Mouse (Mus musculus) ES-E14 (cell line): ENCODE measurements at regions not wholly inside any gene's neighbourhood (a gene's known extent, or its start where the extent isn't known, plus 50 kb on each side); places are given as distances from the start of the nearest gene placed in this dataset.
A peak's percentile ranks its signal among the peaks of the same experiment; 100 is the strongest.

Experiments
- DNase-seq: peaks from one replicate; pipeline ENCODE4 v3.0.0-alpha.2; 2013; ENCODE audit warnings: low read depth, low spot score
- H3K27ac ChIP-seq: 2 replicates; pipeline ENCODE4 v1.5.1; 2012; ENCODE audit warnings: low read depth, mild to moderate bottlenecking, low read length, moderate library complexity, mixed read lengths; ENCODE audit not compliant: poor library complexity, insufficient read depth, severe bottlenecking
- H3K36me3 ChIP-seq: 2 replicates; pipeline ENCODE4 v1.6.1; 2012; ENCODE audit warnings: mild to moderate bottlenecking, low read length, moderate library complexity, mixed read lengths; ENCODE audit not compliant: control insufficient read depth, poor library complexity, insufficient read depth, severe bottlenecking
- H3K4me1 ChIP-seq, 2 experiments: fragments of 150-350 bp in 1 of 2; sonication (generic) in 1 of 2; 2 replicates each; pipeline ENCODE4 v1.6.1; 2012; ENCODE audit warnings: low read length in 2 of 2, mild to moderate bottlenecking in 1 of 2, mixed read lengths in 1 of 2; ENCODE audit not compliant: control insufficient read depth in 2 of 2, insufficient read depth in 2 of 2, poor library complexity in 1 of 2
- H3K4me3 ChIP-seq, 2 experiments: fragments of 150-350 bp in 1 of 2; sonication (generic) in 1 of 2; 2 replicates each; pipeline ENCODE4 v1.5.1; 2012; ENCODE audit warnings: low read length in 2 of 2, low read depth in 1 of 2, mild to moderate bottlenecking in 1 of 2, mixed read lengths in 1 of 2; ENCODE audit not compliant: insufficient read depth in 1 of 2, poor library complexity in 1 of 2, severe bottlenecking in 1 of 2
- H3K9ac ChIP-seq: 2 replicates; pipeline ENCODE4 v1.6.1; 2012; ENCODE audit warnings: low read depth, mild to moderate bottlenecking, low read length, mixed read lengths; ENCODE audit not compliant: poor library complexity, insufficient read depth, severe bottlenecking
- H3K9me3 ChIP-seq: fragments of 150-350 bp; sonication (generic); 2 replicates; pipeline ENCODE4 v1.6.1; 2012; ENCODE audit warnings: low read depth, mild to moderate bottlenecking, low read length; ENCODE audit not compliant: control insufficient read depth, insufficient read depth
- CHD2 ChIP-seq: IDR thresholded peaks from 2 replicates; pipeline ENCODE4 v1.6.1; 2014; ENCODE audit warnings: mild to moderate bottlenecking, low read depth, low read length, inconsistent platforms
- HCFC1 ChIP-seq: IDR thresholded peaks from 2 replicates; pipeline ENCODE4 v1.6.1; 2012; ENCODE audit warnings: low read length, inconsistent platforms, borderline replicate concordance; ENCODE audit not compliant: insufficient read depth
- MAFK ChIP-seq: IDR thresholded peaks from 2 replicates; pipeline ENCODE4 v1.6.1; 2014; ENCODE audit warnings: mild to moderate bottlenecking, low read depth, low read length, inconsistent platforms; ENCODE audit not compliant: insufficient read depth
- ZC3H11A ChIP-seq: IDR thresholded peaks from 2 replicates; pipeline ENCODE4 v1.6.1; 2012; ENCODE audit warnings: low read depth, mild to moderate bottlenecking, inconsistent platforms, low read length, borderline replicate concordance
- ZNF384 ChIP-seq: IDR thresholded peaks from 2 replicates; pipeline ENCODE4 v1.6.1; 2012; ENCODE audit warnings: low read depth, low read length, inconsistent platforms
- in situ Hi-C, 2 experiments: fragments of 600-800 bp; cut with MboI; formaldehyde crosslinking; loops; one replicate each; pipeline ENCODE4 v1.15.1; 2025; ENCODE audit warnings: low sequenced_read_pairs in 2 of 2, inconsistent platforms in 1 of 2; ENCODE audit not compliant: unreplicated experiment in 2 of 2

DNA sequence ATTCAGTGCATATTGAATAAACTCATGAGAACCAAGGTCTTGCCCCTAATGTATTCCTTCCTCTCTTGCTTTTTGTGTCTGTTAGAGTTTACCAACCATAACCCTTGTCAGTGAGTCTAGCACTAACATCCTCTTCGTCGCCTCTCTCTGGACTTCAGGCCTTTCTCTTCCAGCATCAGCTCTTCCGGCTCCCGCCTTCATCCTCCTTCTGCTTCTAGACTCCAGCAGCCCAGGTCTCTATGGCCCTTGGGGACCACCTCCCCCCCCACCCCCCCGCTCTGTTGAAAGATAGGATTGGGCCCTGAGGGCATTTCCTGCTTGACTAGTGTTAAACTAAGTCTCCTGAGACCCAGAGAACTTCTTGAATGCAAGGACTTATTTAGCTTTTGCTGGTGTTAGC is 144.7 kb upstream of the Mocs1 start:
- in situ Hi-C loops: no loop called here
- Histone ChIP-seq H3K9me3 (no peaks in the 10 kb centered on the region), H3K27ac (no peak overlapping the region), H3K4me1 (no peaks in the 10 kb centered on the region), H3K4me3 (no peak overlapping the region), H3K36me3 (no peaks in the 10 kb centered on the region), H3K9ac (no peak overlapping the region)
- TF ChIP-seq ZNF384 (no peak), MAFK (no peak), ZC3H11A (no peak), CHD2 (no peak), HCFC1 (no peak)
- no peak for DNase-seq

DNA sequence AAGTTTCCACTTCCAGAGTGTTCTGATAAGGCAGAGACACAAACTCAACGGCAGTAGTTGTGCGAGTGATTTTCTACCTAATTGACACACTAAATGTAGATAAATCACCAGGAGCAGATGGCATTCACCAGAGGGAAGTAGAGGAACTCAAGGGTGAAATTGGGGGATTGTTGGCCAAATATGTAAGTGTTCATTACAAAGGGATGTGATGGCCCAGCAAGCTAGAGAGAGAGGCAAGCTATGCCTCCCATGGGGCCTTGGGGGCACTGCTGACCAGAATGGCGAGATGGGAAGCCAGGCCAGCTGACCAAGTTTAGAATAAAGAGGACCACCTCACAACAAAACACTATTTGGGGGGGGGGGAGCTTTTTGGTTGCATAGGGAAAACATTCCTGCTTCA is 136.5 kb upstream of the Mocs1 start:
- no peaks in the 10 kb centered on the region for H3K9me3 ChIP-seq
- TF ChIP-seq ZNF384 (no peak), HCFC1 (no peak), ZC3H11A (no peak), MAFK (no peak), CHD2 (no peak)
- no peak overlapping the region for H3K27ac ChIP-seq
- H3K36me3 ChIP-seq: no peaks in the 10 kb centered on the region
- no peak for DNase-seq
- H3K9ac ChIP-seq: no peak overlapping the region
- H3K4me3 ChIP-seq: no peak overlapping the region
- in situ Hi-C loops: no loop called here
- no peaks in the 10 kb centered on the region for H3K4me1 ChIP-seq

DNA sequence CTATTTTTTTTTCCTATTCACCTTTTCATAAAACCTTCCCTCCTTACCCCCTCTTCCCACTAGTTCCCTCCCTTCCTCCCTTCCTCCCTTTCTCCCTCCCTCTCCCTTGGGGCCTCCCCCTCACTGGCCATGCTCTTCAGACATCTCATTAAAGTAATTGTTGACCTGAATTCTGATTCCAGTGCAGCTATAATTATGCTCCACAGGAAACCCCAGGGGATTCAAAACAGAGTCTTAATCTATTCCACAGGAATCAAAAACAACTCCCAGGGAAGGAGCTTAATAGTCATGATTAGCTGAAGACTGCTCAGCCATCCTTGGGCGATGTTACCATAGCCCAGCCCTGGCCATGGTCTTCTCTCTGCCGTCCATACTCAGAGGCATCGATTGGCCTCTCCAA is 123.7 kb upstream of the Mocs1 start:
- in situ Hi-C loops: no loop called here
- Histone ChIP-seq H3K4me3 (no peak overlapping the region), H3K9me3 (no peaks in the 10 kb centered on the region), H3K9ac (no peak overlapping the region), H3K4me1 (no peaks in the 10 kb centered on the region), H3K36me3 (no peaks in the 10 kb centered on the region), H3K27ac (no peak overlapping the region)
- no peak for TF ChIP-seq HCFC1
- no peak for TF ChIP-seq MAFK
- DNase-seq: no peak

DNA sequence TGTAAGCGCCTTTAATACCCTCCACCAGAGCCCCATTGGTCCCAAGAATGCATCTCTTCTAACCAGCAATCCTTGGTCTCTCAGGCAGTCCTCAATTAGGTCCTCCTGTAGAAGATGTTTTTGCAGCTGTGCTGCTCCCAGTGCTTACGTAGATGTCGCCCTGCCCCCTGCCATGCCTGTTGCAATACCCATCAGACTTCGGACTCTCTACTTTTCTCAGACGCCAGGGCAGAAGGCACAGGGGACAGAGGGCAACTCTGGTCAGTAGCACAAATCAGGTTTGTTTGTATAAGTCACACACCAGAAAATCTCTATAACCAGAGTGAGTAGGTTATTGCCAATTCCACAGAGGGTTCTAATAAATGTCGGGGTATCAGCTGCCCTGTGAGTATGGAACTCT is 123.0 kb upstream of the Mocs1 start:
- Histone ChIP-seq H3K9me3 (no peaks in the 10 kb centered on the region), H3K27ac (no peak overlapping the region), H3K4me3 (no peak overlapping the region), H3K36me3 (no peaks in the 10 kb centered on the region), H3K4me1 (no peaks in the 10 kb centered on the region), H3K9ac (no peak overlapping the region)
- in situ Hi-C loops: no loop called here
- DNase-seq: no peak
- TF ChIP-seq ZC3H11A (no peak), HCFC1 (no peak), CHD2 (no peak), ZNF384 (no peak), MAFK (no peak)

DNA sequence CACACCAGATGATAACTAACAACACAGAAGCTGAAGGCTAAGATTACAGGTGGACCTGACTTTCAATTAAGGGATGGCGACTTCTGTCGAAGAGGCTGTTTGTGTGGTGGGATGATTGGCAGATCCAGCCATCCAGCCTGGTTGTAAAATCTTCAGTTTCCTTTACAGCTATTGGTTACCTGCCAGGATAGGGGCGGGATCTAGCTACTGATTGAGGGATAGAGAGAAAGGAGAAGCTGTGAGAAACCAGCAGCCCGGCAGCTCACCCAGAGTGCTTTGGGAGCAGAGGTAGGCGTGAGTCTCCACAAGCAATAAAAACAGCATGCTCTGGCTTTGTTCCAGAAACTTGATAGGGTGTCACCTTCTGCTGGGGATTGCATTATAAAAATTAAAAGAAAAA is 119.1 kb upstream of the Mocs1 start:
- DNase-seq: peak; percentile 40
- in situ Hi-C loops: no loop called here
- no peak overlapping the region for H3K27ac ChIP-seq
- no peak overlapping the region for H3K4me3 ChIP-seq
- no peaks in the 10 kb centered on the region for H3K4me1 ChIP-seq
- H3K9me3 ChIP-seq: no peaks in the 10 kb centered on the region
- H3K36me3 ChIP-seq: no peaks in the 10 kb centered on the region
- TF ChIP-seq HCFC1: no peak
- TF ChIP-seq ZC3H11A: no peak
- TF ChIP-seq ZNF384: no peak
- 0 out of 2 replicates have a peak, but pooled peaks have one; percentile 65 for TF ChIP-seq CHD2
- H3K9ac ChIP-seq: no peak overlapping the region
